Mouse (Mus musculus) gastrocnemius, adult 8-10 months (tissue): ENCODE data around the gene Gm20388. TPM values are rescaled to one million over a fixed set of nuclear protein-coding genes. Genes with fewer than 3 reads are reported as not detected.
A peak's percentile ranks its signal among the peaks of the same experiment; 100 is the strongest.

Experiments
- DNase-seq, 2 experiments: peaks; one replicate each; pipeline ENCODE4 v3.0.0; 2022; ENCODE audit warnings: low spot score in 2 of 2
- total RNA-seq, 4 experiments: library from RNA; stranded (reverse); gene quantifications; 2 replicates each; pipeline ENCODE4 v1.2.4; 2022

The Gm20388 gene
- total RNA-seq, 4 experiments from 2014 or later = 4.4 to 20.0 (median 7.9) TPM; not detected in 1

- peak in 1 of 2 experiments; percentile 66 for DNase-seq
Measured at GRCm38 (mm10) chr8:120504251-120505081, 593.8 kb downstream of the Gm20388 start.

- DNase-seq = no peak
Measured at GRCm38 (mm10) chr8:120505082-120505511, 594.5 kb downstream of the Gm20388 start.

GRCm38 (mm10) chr8:120505619-120506310 lies 595.1 kb downstream of the Gm20388 start:
- DNase-seq = no peak

GRCm38 (mm10) chr8:120506562-120506961 lies 595.9 kb downstream of the Gm20388 start:
- DNase-seq = no peak

- DNase-seq = no peak
Measured at GRCm38 (mm10) chr8:120507290-120507689, 596.6 kb downstream of the Gm20388 start.

GRCm38 (mm10) chr8:120509136-120510034 lies 598.7 kb downstream of the Gm20388 start:
- DNase-seq = no peak

- no peak for DNase-seq
Measured at GRCm38 (mm10) chr8:120510035-120510416, 599.4 kb downstream of the Gm20388 start.

GRCm38 (mm10) chr8:120510863-120511457 lies 600.3 kb downstream of the Gm20388 start:
- DNase-seq = no peak

- no peak for DNase-seq
Measured at GRCm38 (mm10) chr8:120511737-120512136, 601.1 kb downstream of the Gm20388 start.

GRCm38 (mm10) chr8:120512326-120512725 lies 601.7 kb downstream of the Gm20388 start:
- DNase-seq = no peak

- no peak for DNase-seq
Measured at GRCm38 (mm10) chr8:120513145-120513544, 602.5 kb downstream of the Gm20388 start.

- DNase-seq = no peak
Measured at GRCm38 (mm10) chr8:120513638-120514461, 603.2 kb downstream of the Gm20388 start.

GRCm38 (mm10) chr8:120515214-120515613 lies 604.6 kb downstream of the Gm20388 start:
- DNase-seq = no peak

- no peak for DNase-seq
Measured at GRCm38 (mm10) chr8:120515650-120516049, 605.0 kb downstream of the Gm20388 start.

GRCm38 (mm10) chr8:120516182-120516755 lies 605.6 kb downstream of the Gm20388 start:
- no peak for DNase-seq

- DNase-seq = no peak
Measured at GRCm38 (mm10) chr8:120517666-120518410, 607.2 kb downstream of the Gm20388 start.

- peak; percentile 46 to 58 for DNase-seq
Measured at GRCm38 (mm10) chr8:120518736-120519534, 608.3 kb downstream of the Gm20388 start.

- no peak for DNase-seq
Measured at GRCm38 (mm10) chr8:120520287-120520686, 609.6 kb downstream of the Gm20388 start.
